In the genomic region with DNA sequence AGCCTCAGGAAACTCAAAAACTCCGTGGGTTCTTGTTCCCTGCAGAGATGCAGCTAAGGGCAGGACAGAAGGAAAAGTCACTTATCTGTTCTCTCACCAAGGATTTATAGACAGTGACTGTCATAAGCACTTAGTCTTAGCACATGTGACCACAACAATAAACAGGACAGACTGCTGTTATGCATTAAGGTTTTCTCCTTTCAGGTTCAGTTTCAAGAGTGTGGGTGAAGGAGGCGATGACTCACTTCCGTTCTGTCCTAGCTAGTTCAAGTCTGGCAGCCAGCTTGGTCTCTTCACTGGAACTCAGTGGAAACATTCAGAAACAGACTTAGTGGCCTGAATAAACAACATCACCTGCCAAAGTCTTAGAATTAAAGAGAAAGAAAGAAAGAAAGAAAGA, we compare ENCODE assay signal across 13 mouse cellular contexts.
DNase-seq lines count a peak whose midpoint lies in the region; ATAC-seq and TF ChIP-seq lines count a peak whose summit lies in the region.
"Had no signal": no experiment of that assay in that cellular context is flagged by ENCODE, and none has a peak within 500 bp of the region (broad histone marks: within the 10 kb centered on the region; RNA-seq: fewer than 3 reads in every experiment).

No protein-coding gene starts in this region.

- no peak for TF ChIP-seq POLR2A in bone marrow macrophage, adult 2 months (IDR thresholded peaks at IDR 0.05; ENCODE audit: borderline replicate concordance, low read depth, low read length)

- no peak overlapping the region for H3K4me2 ChIP-seq in forebrain, embryonic 14.5 days (ENCODE audit: low read length)
- H3K4me2 ChIP-seq: hindbrain, embryonic 14.5 days had no signal

- 72% methylated on average over 3 of the region's 3 CpGs for WGBS in heart, embryonic 10.5 days
- whole genome bisulfite sequencing in forebrain, embryonic 14.5 days: 79% methylated on average over 3 of the region's 3 CpGs

- no peaks in the 10 kb centered on the region for H3K9me3 ChIP-seq in heart, embryonic 10.5 days
- no peaks in the 10 kb centered on the region for H3K9me3 ChIP-seq in forebrain, embryonic 14.5 days (replicated peaks; ENCODE audit: control insufficient read depth, low read length)

- peak; percentile 85 for ATAC-seq in megakaryocyte, adult 5-6 weeks (ENCODE audit: poor library complexity, severe bottlenecking)
- no peak for ATAC-seq in forebrain, embryonic 14.5 days
- ATAC-seq: midbrain, embryonic 16.5 days had no signal

- H3K9ac ChIP-seq in forebrain, embryonic 14.5 days (ENCODE audit: low read length): no peak overlapping the region
- H3K9ac ChIP-seq: hindbrain, embryonic 14.5 days; liver, embryonic 14.5 days had no signal

- no peaks in the 10 kb centered on the region for H3K4me1 ChIP-seq in heart, embryonic 10.5 days
- H3K4me1 ChIP-seq in bone marrow macrophage, adult 2 months (ENCODE audit: control insufficient read depth, insufficient read depth, low read length): peaks cover 6% of the 10 kb centered on the region
- H3K4me1 ChIP-seq in forebrain, embryonic 14.5 days (ENCODE audit: control insufficient read depth, insufficient read depth, low read length): no peaks in the 10 kb centered on the region

- H3K36me3 ChIP-seq in heart, embryonic 10.5 days: no peaks in the 10 kb centered on the region
- no peaks in the 10 kb centered on the region for H3K36me3 ChIP-seq in forebrain, embryonic 14.5 days (ENCODE audit: control insufficient read depth, insufficient read depth, low read length)

- TF ChIP-seq CTCF in bone marrow macrophage, adult 2 months (IDR thresholded peaks at IDR 0.05; ENCODE audit: low read depth, low read length): no peak

- H3K27ac ChIP-seq in heart, embryonic 10.5 days: no peak overlapping the region
- H3K27ac ChIP-seq in bone marrow macrophage, adult 2 months (ENCODE audit: insufficient read depth, low read depth, low read length): peak overlapping the region; percentile 35
- no peak overlapping the region for H3K27ac ChIP-seq in forebrain, embryonic 14.5 days (ENCODE audit: low read depth, low read length)
- H3K27ac ChIP-seq: hindbrain, embryonic 14.5 days; liver, embryonic 14.5 days had no signal

- no peak overlapping the region for H3K4me3 ChIP-seq in heart, embryonic 10.5 days
- no peak overlapping the region for H3K4me3 ChIP-seq in bone marrow macrophage, adult 2 months (ENCODE audit: insufficient read depth, low read length)
- no peak overlapping the region for H3K4me3 ChIP-seq in forebrain, embryonic 14.5 days (ENCODE audit: low read depth, low read length)

- H3K27me3 ChIP-seq in heart, embryonic 10.5 days (ENCODE audit: insufficient read depth, poor library complexity, severe bottlenecking): no peaks in the 10 kb centered on the region
- no peaks in the 10 kb centered on the region for H3K27me3 ChIP-seq in forebrain, embryonic 14.5 days (replicated peaks; ENCODE audit: control insufficient read depth, insufficient read depth, low read length)

- DNase-seq in heart, adult 18-20 months: peak; percentile 38 to 67
- no peak for DNase-seq in heart, embryonic 10.5 days (ENCODE audit: low spot score)
- DNase-seq in B cell, adult 2 months: peak; percentile 26 to 44
- no peak for DNase-seq in adrenal gland, postnatal 14 days
- no peak for DNase-seq in adrenal gland, postnatal 4 days (ENCODE audit: low spot score in 2 of 2)
- DNase-seq in forebrain, embryonic 14.5 days (ENCODE audit: low spot score): no peak
- DNase-seq: kidney, postnatal 4 days; right cerebral cortex, postnatal 25 days had no signal

Comparison
In these comparisons a context has a peak if more than half of its experiments do, and no peak if none do; other contexts are left out.
1. DNase-seq: peak in heart, adult 18-20 months (2 of 2) and B cell, adult 2 months (2 of 2); none in heart, embryonic 10.5 days (single experiment), adrenal gland, postnatal 14 days (single experiment), adrenal gland, postnatal 4 days (0 of 2) and forebrain, embryonic 14.5 days (single experiment).